Mouse (Mus musculus) forebrain, embryonic 10.5 days (tissue): ENCODE results near the gene Smc6. TPM values are rescaled to one million over a fixed set of nuclear protein-coding genes. Genes with fewer than 3 reads are reported as not detected.

ENCODE experiments used
- DNase-seq: peaks from one replicate; pipeline ENCODE4 v3.0.0-alpha.2; 2017; ENCODE audit warnings: low spot score; ENCODE audit errors: extremely low spot score
- H3K27ac ChIP-seq: fragments of 300-500 bp; sonication (generic); 2 replicates; pipeline ENCODE4 v1.5.1; 2016; ENCODE audit warnings: mild to moderate bottlenecking
- H3K27me3 ChIP-seq: fragments of 300-500 bp; sonication (generic); 2 replicates; pipeline ENCODE4 v1.6.1; 2016; ENCODE audit warnings: mild to moderate bottlenecking; ENCODE audit not compliant: poor library complexity, severe bottlenecking
- H3K36me3 ChIP-seq: fragments of 300-500 bp; sonication (generic); replicated peaks from 2 replicates; pipeline ENCODE4 v1.6.1; 2016; ENCODE audit warnings: mild to moderate bottlenecking, moderate library complexity
- H3K4me1 ChIP-seq: fragments of 300-500 bp; sonication (generic); 2 replicates; pipeline ENCODE4 v1.6.1; 2016
- H3K4me3 ChIP-seq: fragments of 300-500 bp; sonication (generic); 2 replicates; pipeline ENCODE4 v1.5.1; 2016; ENCODE audit warnings: mild to moderate bottlenecking, moderate library complexity
- H3K9me3 ChIP-seq: fragments of 300-500 bp; sonication (generic); 2 replicates; pipeline ENCODE4 v1.6.1; 2016; ENCODE audit warnings: mild to moderate bottlenecking, moderate library complexity
- WGBS: fragments of 180-500 bp; shearing (Covaris S2); methylation state at CpG from one replicate; pipeline ENCODE4 v1.1.7; 2016; 5-methylcytosine and 5-hydroxymethylcytosine counted together
- polyA plus RNA-seq: library from polyadenylated mRNA; unstranded; fragments of >200 nt; fragmentation: Nextera tagmentation; extraction: Ambion mirVana; gene quantifications from 2 replicates; pipeline ENCODE4 v1.2.1, GENCODE M21; 2016

Smc6 gene
- polyA plus RNA-seq: 140 and 148 TPM in 2 replicates

- peak within 1 kb of the TSS; percentile 90 for H3K4me3 ChIP-seq
- WGBS: under 1% methylated on average over 78 of the region's 83 CpGs
- peak; percentile 96 for DNase-seq
Observed at GRCm38 (mm10) chr12:11265382-11266281, at the start of gene Smc6, which contains the start of gene Gen1. TSS of gene Smc6 (plus strand) at chr12:11265886. TSS of gene Gen1 (minus strand) at chr12:11265801.

GRCm38 (mm10) chr12:11216454-11216853, 49.2 kb upstream of the Smc6 start:
- peaks cover 10% of the 10 kb centered on the region for H3K4me1 ChIP-seq
- WGBS: 72% methylated on average over 3 of the region's 3 CpGs
- no peaks in the 10 kb centered on the region for H3K9me3 ChIP-seq
- no peak overlapping the region for H3K4me3 ChIP-seq
- no peak for DNase-seq
- no peaks in the 10 kb centered on the region for H3K36me3 ChIP-seq
- no peak overlapping the region for H3K27ac ChIP-seq
- no peaks in the 10 kb centered on the region for H3K27me3 ChIP-seq

More at GRCm38 (mm10) chr12:11265382-11266281, at the start of gene Smc6, which contains the start of gene Gen1:
- H3K27ac ChIP-seq: peak within 1 kb of the TSS; percentile 98
- 0 out of 2 replicates have a peak, but pooled peaks cover 4% of the 10 kb centered on the region for H3K36me3 ChIP-seq
- no peaks in the 10 kb centered on the region for H3K9me3 ChIP-seq
- no peaks in the 10 kb centered on the region for H3K27me3 ChIP-seq
- peaks cover 46% of the 10 kb centered on the region for H3K4me1 ChIP-seq

- H3K9me3 ChIP-seq: no peaks in the 10 kb centered on the region
- no peaks in the 10 kb centered on the region for H3K27me3 ChIP-seq
- H3K36me3 ChIP-seq: no peaks in the 10 kb centered on the region
- no peak for DNase-seq
- no peak overlapping the region for H3K27ac ChIP-seq
- WGBS: 88% methylated on average over 7 of the region's 7 CpGs
- peaks cover 20% of the 10 kb centered on the region for H3K4me1 ChIP-seq
- no peak overlapping the region for H3K4me3 ChIP-seq
Observed at GRCm38 (mm10) chr12:11217726-11218250, 47.9 kb upstream of the Smc6 start.

GRCm38 (mm10) chr12:11221524-11222330, 44.0 kb upstream of the Smc6 start:
- peak overlapping the region; percentile 61 for H3K27ac ChIP-seq
- H3K9me3 ChIP-seq: no peaks in the 10 kb centered on the region
- no peaks in the 10 kb centered on the region for H3K36me3 ChIP-seq
- peaks cover 26% of the 10 kb centered on the region for H3K4me1 ChIP-seq
- no peak overlapping the region for H3K4me3 ChIP-seq
- WGBS: 65% methylated on average over 20 of the region's 20 CpGs
- no peak for DNase-seq
- H3K27me3 ChIP-seq: no peaks in the 10 kb centered on the region

- WGBS: 59% methylated on average over 3 of the region's 3 CpGs
- no peak for DNase-seq
- no peak overlapping the region for H3K4me3 ChIP-seq
- no peaks in the 10 kb centered on the region for H3K9me3 ChIP-seq
- 0 out of 2 replicates have a peak overlapping the region, but pooled peaks have one; percentile 15 for H3K27ac ChIP-seq
- no peaks in the 10 kb centered on the region for H3K27me3 ChIP-seq
- peaks cover 26% of the 10 kb centered on the region for H3K4me1 ChIP-seq
- H3K36me3 ChIP-seq: no peaks in the 10 kb centered on the region
Observed at GRCm38 (mm10) chr12:11222566-11222965, 43.1 kb upstream of the Smc6 start.

- Histone ChIP-seq H3K4me1 (peaks cover 23% of the 10 kb centered on the region), H3K9me3 (no peaks in the 10 kb centered on the region), H3K36me3 (no peaks in the 10 kb centered on the region), H3K27ac (no peak overlapping the region), H3K27me3 (no peaks in the 10 kb centered on the region), H3K4me3 (no peak overlapping the region)
- WGBS: 91% methylated on average over 10 of the region's 10 CpGs
- DNase-seq: no peak
Observed at GRCm38 (mm10) chr12:11223090-11223489, 42.6 kb upstream of the Smc6 start.

- WGBS: 5% methylated on average over 5 of the region's 5 CpGs
- no peak overlapping the region for H3K4me3 ChIP-seq
- 0 out of 2 replicates have a peak overlapping the region, but pooled peaks have one; percentile 30 for H3K27ac ChIP-seq
- H3K36me3 ChIP-seq: no peaks in the 10 kb centered on the region
- no peak for DNase-seq
- H3K27me3 ChIP-seq: no peaks in the 10 kb centered on the region
- H3K4me1 ChIP-seq: peaks cover 22% of the 10 kb centered on the region
- H3K9me3 ChIP-seq: no peaks in the 10 kb centered on the region
Observed at GRCm38 (mm10) chr12:11224722-11225121, 41.0 kb upstream of the Smc6 start.

- Histone ChIP-seq H3K27ac (no peak overlapping the region), H3K36me3 (no peaks in the 10 kb centered on the region), H3K4me3 (no peak overlapping the region), H3K27me3 (no peaks in the 10 kb centered on the region), H3K4me1 (peaks cover 22% of the 10 kb centered on the region), H3K9me3 (no peaks in the 10 kb centered on the region)
- WGBS: 25% methylated on average over 1 of the region's 1 CpGs
- DNase-seq: no peak
Observed at GRCm38 (mm10) chr12:11226123-11226522, 39.6 kb upstream of the Smc6 start.

- DNase-seq: no peak
- H3K36me3 ChIP-seq: no peaks in the 10 kb centered on the region
- no peak overlapping the region for H3K27ac ChIP-seq
- peaks cover 17% of the 10 kb centered on the region for H3K4me1 ChIP-seq
- WGBS: 88% methylated on average over 5 of the region's 5 CpGs
- no peaks in the 10 kb centered on the region for H3K27me3 ChIP-seq
- H3K4me3 ChIP-seq: no peak overlapping the region
- no peaks in the 10 kb centered on the region for H3K9me3 ChIP-seq
Observed at GRCm38 (mm10) chr12:11226529-11227268, 39.0 kb upstream of the Smc6 start.

GRCm38 (mm10) chr12:11230267-11230666, 35.4 kb upstream of the Smc6 start:
- no peak overlapping the region for H3K27ac ChIP-seq
- H3K4me1 ChIP-seq: no peaks in the 10 kb centered on the region
- DNase-seq: no peak
- no peaks in the 10 kb centered on the region for H3K9me3 ChIP-seq
- H3K4me3 ChIP-seq: no peak overlapping the region
- H3K36me3 ChIP-seq: no peaks in the 10 kb centered on the region
- no peaks in the 10 kb centered on the region for H3K27me3 ChIP-seq
- 85% methylated on average over 2 of the region's 2 CpGs for whole genome bisulfite sequencing

GRCm38 (mm10) chr12:11235996-11236395, 29.7 kb upstream of the Smc6 start:
- no peak overlapping the region for H3K27ac ChIP-seq
- H3K36me3 ChIP-seq: peaks cover 29% of the 10 kb centered on the region
- no peaks in the 10 kb centered on the region for H3K9me3 ChIP-seq
- H3K27me3 ChIP-seq: no peaks in the 10 kb centered on the region
- H3K4me3 ChIP-seq: no peak overlapping the region
- H3K4me1 ChIP-seq: no peaks in the 10 kb centered on the region
- DNase-seq: no peak
- WGBS: 83% methylated on average over 2 of the region's 2 CpGs

- no peaks in the 10 kb centered on the region for H3K4me1 ChIP-seq
- peaks cover 76% of the 10 kb centered on the region for H3K36me3 ChIP-seq
- WGBS: 100% methylated on average over 1 of the region's 1 CpGs
Observed at GRCm38 (mm10) chr12:11247460-11247859, 18.2 kb upstream of the Smc6 start.

More at GRCm38 (mm10) chr12:11247460-11247859, 18.2 kb upstream of the Smc6 start:
- no peak for DNase-seq
- Histone ChIP-seq H3K27ac (no peak overlapping the region), H3K27me3 (no peaks in the 10 kb centered on the region), H3K4me3 (no peak overlapping the region), H3K9me3 (no peaks in the 10 kb centered on the region)
